Mouse (Mus musculus) G1E (cell line): ENCODE data around the gene Tuba4a. TPM values are rescaled to one million over a fixed set of nuclear protein-coding genes. Genes with fewer than 3 reads are reported as not detected.

Experiments
- ATAC-seq: 2 replicates; pipeline ENCODE4 v1.8.0; 2016; ENCODE audit warnings: mild to moderate bottlenecking; ENCODE audit not compliant: insufficient number of reproducible peaks, poor library complexity, low FRiP score, severe bottlenecking; ENCODE audit errors: extremely low read depth
- DNase-seq: peaks from one replicate; pipeline ENCODE4 v3.0.0; 2012; ENCODE audit warnings: low spot score
- H3K27me3 ChIP-seq: 2 replicates; pipeline ENCODE4 v1.6.1; 2012; ENCODE audit warnings: mild to moderate bottlenecking, low read length, inconsistent platforms; ENCODE audit not compliant: insufficient read depth
- H3K36me3 ChIP-seq: replicated peaks from 2 replicates; pipeline ENCODE3; 2012; ENCODE audit warnings: mild to moderate bottlenecking, inconsistent platforms
- H3K4me1 ChIP-seq: 2 replicates; pipeline ENCODE4 v1.6.1; 2012; ENCODE audit warnings: low read depth, low read length, inconsistent platforms, mixed read lengths; ENCODE audit not compliant: insufficient read depth
- H3K4me3 ChIP-seq: 2 replicates; pipeline ENCODE4 v1.5.1; 2012; ENCODE audit warnings: low read depth, mild to moderate bottlenecking, inconsistent platforms, low read length, moderate library complexity, mixed read lengths
- H3K9me3 ChIP-seq: replicated peaks from 2 replicates; pipeline ENCODE4 v1.6.1; 2012; ENCODE audit warnings: inconsistent platforms
- CTCF ChIP-seq: IDR thresholded peaks from 2 replicates; pipeline ENCODE4 v1.5.1; 2012; ENCODE audit warnings: low read depth, low read length, inconsistent platforms, mixed read lengths
- GATA1 ChIP-seq: IDR thresholded peaks from 2 replicates; pipeline ENCODE4 v1.6.1; 2012; ENCODE audit warnings: borderline replicate concordance, low read length, inconsistent platforms, mixed read lengths
- GATA2 ChIP-seq: IDR thresholded peaks from 2 replicates; pipeline ENCODE4 v1.6.1; 2012; ENCODE audit warnings: low read depth, low read length, inconsistent platforms, borderline replicate concordance
- POLR2AphosphoS5 ChIP-seq: IDR thresholded peaks from 2 replicates; pipeline ENCODE4 v1.6.1; 2012; ENCODE audit warnings: low read depth, low read length, inconsistent platforms; ENCODE audit not compliant: insufficient replicate concordance
- TAL1 ChIP-seq: conservative IDR thresholded peaks from 2 replicates; pipeline ENCODE4 v1.6.1; 2012; ENCODE audit warnings: low read depth, low read length, inconsistent platforms, mixed read lengths
- polyA plus RNA-seq: library from polyadenylated mRNA; stranded (reverse); fragments of >175 nt; gene quantifications from 2 replicates; pipeline ENCODE4 v1.2.3, GENCODE M21; 2012
- total RNA-seq, 2 experiments: library from RNA; stranded (forward) in 1 of 2; stranded (reverse) in 1 of 2; fragments of 200-1000 nt in 1 of 2; fragments of >200 nt in 1 of 2; fragmentation: Nextera tagmentation in 1 of 2; gene quantifications; 2 replicates each; pipeline ENCODE4 v1.2.3; 2014 to 2017

Tuba4a gene
- total and polyA plus RNA-seq, 3 experiments: 61.0 to 287 (median 156) TPM

DNA sequence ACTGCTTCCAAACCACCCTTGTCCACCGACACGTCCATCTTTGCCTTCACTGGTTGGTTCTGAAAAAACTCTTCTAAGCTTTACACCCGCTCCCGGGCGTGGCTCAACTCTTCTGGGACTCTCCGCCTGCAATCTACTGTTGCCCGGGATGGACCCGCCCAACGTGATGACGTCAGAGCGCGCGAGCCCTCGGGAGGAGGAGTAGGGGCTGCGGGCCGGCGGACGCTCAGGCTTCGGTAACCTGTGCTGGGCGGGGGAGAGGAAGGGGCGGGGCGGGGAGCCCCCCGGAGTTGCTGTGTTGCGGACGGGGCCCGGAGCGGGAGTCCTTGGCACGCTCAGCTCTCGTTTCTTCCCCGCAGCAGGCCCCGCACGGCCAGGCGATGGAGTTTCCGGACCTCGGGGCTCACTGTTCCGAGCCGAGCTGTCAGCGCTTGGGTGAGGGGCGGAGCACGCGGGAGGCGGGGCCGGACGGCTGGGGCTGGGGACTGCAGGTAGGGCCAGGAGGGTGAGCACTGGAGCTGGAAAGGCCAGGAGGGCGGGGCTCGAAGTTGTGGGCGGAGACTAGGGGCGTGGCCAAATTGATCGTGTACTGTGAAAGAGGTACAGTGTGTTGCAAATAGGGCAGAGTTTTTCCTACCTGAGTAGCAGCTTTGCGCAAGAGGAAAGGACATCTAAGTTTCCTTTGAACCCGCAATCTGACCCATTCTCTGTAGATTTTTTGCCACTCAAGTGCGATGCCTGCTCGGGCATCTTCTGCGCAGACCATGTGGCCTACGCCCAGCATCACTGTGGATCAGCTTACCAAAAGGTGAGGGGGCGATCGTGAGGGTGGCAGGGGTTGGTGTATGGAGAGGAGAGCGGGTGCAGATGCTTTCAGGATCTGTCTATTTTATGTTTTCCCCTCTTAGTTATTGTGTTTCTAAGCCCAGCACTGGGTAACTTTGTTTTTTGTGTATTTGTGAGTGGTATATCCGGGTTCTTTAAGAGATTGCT, 50.9 kb downstream of the Tuba4a start, which contains the start of gene Zfand2b:
Gene Zfand2b (plus strand): TSS at position 175 of the 993 bp plus-strand sequence.
- Histone ChIP-seq H3K4me3 (peak within 1 kb of the TSS; percentile 74), H3K36me3 (peaks cover 45% of the 10 kb centered on the region), H3K9me3 (no peaks in the 10 kb centered on the region), H3K4me1 (peaks cover 50% of the 10 kb centered on the region), H3K27me3 (no peaks in the 10 kb centered on the region)
- ATAC-seq: peak; percentile 92
- peak; percentile 97 for DNase-seq
- no peak for TF ChIP-seq GATA2
- no peak for TF ChIP-seq POLR2AphosphoS5
- TF ChIP-seq GATA1: no peak
- no peak for TF ChIP-seq TAL1
- no peak for TF ChIP-seq CTCF

DNA sequence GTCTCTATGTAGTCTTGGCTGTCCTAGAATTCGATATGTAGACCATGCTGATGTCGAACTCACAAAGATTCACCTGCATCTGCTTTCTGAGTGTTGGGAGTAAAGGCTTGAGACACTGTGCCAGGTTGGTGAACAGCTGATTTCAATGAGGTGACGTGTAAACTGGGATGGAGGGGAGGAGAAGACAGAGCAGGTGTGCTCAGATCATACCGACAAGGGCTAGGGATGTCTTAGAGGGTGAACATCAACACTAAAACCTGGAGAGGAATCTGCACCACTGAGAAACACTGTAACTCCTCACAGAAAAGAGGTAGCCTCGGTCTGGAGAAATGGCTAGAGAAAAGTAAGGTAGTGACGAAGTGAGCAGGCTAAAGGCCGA, 51.6 kb downstream of the Tuba4a start:
- Histone ChIP-seq H3K27me3 (no peaks in the 10 kb centered on the region), H3K4me1 (peaks cover 50% of the 10 kb centered on the region), H3K4me3 (peak overlapping the region; percentile 74), H3K36me3 (peaks cover 38% of the 10 kb centered on the region), H3K9me3 (no peaks in the 10 kb centered on the region)
- TF ChIP-seq CTCF: no peak
- ATAC-seq (no peak), DNase-seq (no peak)

Other genes with a start within 250 kb of the Tuba4a start
- 2.5 and 5.1 TPM in 2 replicates for gene Nhej1, start 94.7 kb downstream of the Tuba4a start, total RNA-seq (2014; fragmentation: Nextera tagmentation)
- 12.3 and 12.4 TPM in 2 replicates for gene Nhej1, start 94.7 kb downstream of the Tuba4a start, total RNA-seq (2017)
- gene Nhej1, start 94.7 kb downstream of the Tuba4a start, polyA plus RNA-seq: 0.40 and 0.47 TPM in 2 replicates
- 0.83 and 1.5 TPM in 2 replicates for gene Slc23a3, start 86.0 kb downstream of the Tuba4a start, total RNA-seq (2014; fragmentation: Nextera tagmentation)
- gene Slc23a3, start 86.0 kb downstream of the Tuba4a start, total RNA-seq (2017): 0.22 and 0.29 TPM in 2 replicates
- 0.03 TPM in 1 of 2 replicates, not detected in the other for gene Slc23a3, start 86.0 kb downstream of the Tuba4a start, polyA plus RNA-seq
- gene Cnppd1, start 77.2 kb downstream of the Tuba4a start, total RNA-seq (2014; fragmentation: Nextera tagmentation): 77.3 and 93.4 TPM in 2 replicates
- gene Cnppd1, start 77.2 kb downstream of the Tuba4a start, total RNA-seq (2017): 140 and 143 TPM in 2 replicates
- 83.2 and 105 TPM in 2 replicates for gene Cnppd1, start 77.2 kb downstream of the Tuba4a start, polyA plus RNA-seq
- gene Retreg2, start 77.1 kb downstream of the Tuba4a start, total RNA-seq (2014; fragmentation: Nextera tagmentation): 85.7 and 93.8 TPM in 2 replicates
- gene Retreg2, start 77.1 kb downstream of the Tuba4a start, total RNA-seq (2017): 111 and 120 TPM in 2 replicates
- gene Retreg2, start 77.1 kb downstream of the Tuba4a start, polyA plus RNA-seq: 101 and 112 TPM in 2 replicates
- gene Zfand2b, start 51.2 kb downstream of the Tuba4a start, total RNA-seq (2014; fragmentation: Nextera tagmentation): 45.8 and 58.0 TPM in 2 replicates
- 47.7 and 53.7 TPM in 2 replicates for gene Zfand2b, start 51.2 kb downstream of the Tuba4a start, total RNA-seq (2017)
- 21.0 and 24.2 TPM in 2 replicates for gene Zfand2b, start 51.2 kb downstream of the Tuba4a start, polyA plus RNA-seq
- gene Abcb6, start 39.5 kb downstream of the Tuba4a start, total RNA-seq (2014; fragmentation: Nextera tagmentation): 19.5 and 132 TPM in 2 replicates
- 25.0 and 28.1 TPM in 2 replicates for gene Abcb6, start 39.5 kb downstream of the Tuba4a start, total RNA-seq (2017)
- 5.4 and 9.5 TPM in 2 replicates for gene Abcb6, start 39.5 kb downstream of the Tuba4a start, polyA plus RNA-seq
- gene Ankzf1, start 27.7 kb downstream of the Tuba4a start, total RNA-seq (2014; fragmentation: Nextera tagmentation): 47.5 and 50.4 TPM in 2 replicates
- 57.4 and 69.3 TPM in 2 replicates for gene Ankzf1, start 27.7 kb downstream of the Tuba4a start, total RNA-seq (2017)
- 17.0 and 22.9 TPM in 2 replicates for gene Ankzf1, start 27.7 kb downstream of the Tuba4a start, polyA plus RNA-seq
- 40.0 and 46.2 TPM in 2 replicates for gene Atg9a, start 27.7 kb downstream of the Tuba4a start, total RNA-seq (2014; fragmentation: Nextera tagmentation)
- 16.2 and 16.3 TPM in 2 replicates for gene Atg9a, start 27.7 kb downstream of the Tuba4a start, total RNA-seq (2017)
- 34.2 and 47.5 TPM in 2 replicates for gene Atg9a, start 27.7 kb downstream of the Tuba4a start, polyA plus RNA-seq
- 10.1 and 19.2 TPM in 2 replicates for gene Glb1l, start 9.1 kb downstream of the Tuba4a start, total RNA-seq (2014; fragmentation: Nextera tagmentation)
- 11.0 and 12.5 TPM in 2 replicates for gene Glb1l, start 9.1 kb downstream of the Tuba4a start, total RNA-seq (2017)
- gene Glb1l, start 9.1 kb downstream of the Tuba4a start, polyA plus RNA-seq: 0.29 and 0.83 TPM in 2 replicates
- 59.4 and 78.2 TPM in 2 replicates for gene Stk16, start 9.0 kb downstream of the Tuba4a start, total RNA-seq (2014; fragmentation: Nextera tagmentation)
- gene Stk16, start 9.0 kb downstream of the Tuba4a start, total RNA-seq (2017): 70.7 and 72.6 TPM in 2 replicates
- 114 and 133 TPM in 2 replicates for gene Stk16, start 9.0 kb downstream of the Tuba4a start, polyA plus RNA-seq
- not detected in 2 replicates for gene A630095N17Rik, start 12.2 kb upstream of the Tuba4a start, total RNA-seq (2014; fragmentation: Nextera tagmentation)
- gene A630095N17Rik, start 12.2 kb upstream of the Tuba4a start, total RNA-seq (2017): not detected in 2 replicates
- not detected in 2 replicates for gene A630095N17Rik, start 12.2 kb upstream of the Tuba4a start, polyA plus RNA-seq
- 15.4 and 63.3 TPM in 2 replicates for gene Dnajb2, start 16.5 kb upstream of the Tuba4a start, total RNA-seq (2014; fragmentation: Nextera tagmentation)
- 13.9 and 15.6 TPM in 2 replicates for gene Dnajb2, start 16.5 kb upstream of the Tuba4a start, total RNA-seq (2017)
- 9.1 and 11.1 TPM in 2 replicates for gene Dnajb2, start 16.5 kb upstream of the Tuba4a start, polyA plus RNA-seq
- not detected in 2 replicates for gene Ptprn, start 44.6 kb upstream of the Tuba4a start, total RNA-seq (2014; fragmentation: Nextera tagmentation)
- 0.11 TPM in 1 of 2 replicates, not detected in the other for gene Ptprn, start 44.6 kb upstream of the Tuba4a start, total RNA-seq (2017)
- 0.03 and 0.08 TPM in 2 replicates for gene Ptprn, start 44.6 kb upstream of the Tuba4a start, polyA plus RNA-seq
- not detected in 2 replicates for gene Resp18, start 58.5 kb upstream of the Tuba4a start, total RNA-seq (2014; fragmentation: Nextera tagmentation)
- gene Resp18, start 58.5 kb upstream of the Tuba4a start, total RNA-seq (2017): not detected in 2 replicates
- not detected in 2 replicates for gene Resp18, start 58.5 kb upstream of the Tuba4a start, polyA plus RNA-seq
- gene Dnpep, start 98.1 kb upstream of the Tuba4a start, total RNA-seq (2014; fragmentation: Nextera tagmentation): 56.3 and 73.7 TPM in 2 replicates
- 38.7 and 47.2 TPM in 2 replicates for gene Dnpep, start 98.1 kb upstream of the Tuba4a start, total RNA-seq (2017)
- gene Dnpep, start 98.1 kb upstream of the Tuba4a start, polyA plus RNA-seq: 69.4 and 79.0 TPM in 2 replicates
- gene Des, start 140.5 kb upstream of the Tuba4a start, total RNA-seq (2014; fragmentation: Nextera tagmentation): 12.9 and 19.0 TPM in 2 replicates
- 3.4 and 5.6 TPM in 2 replicates for gene Des, start 140.5 kb upstream of the Tuba4a start, total RNA-seq (2017)
- gene Des, start 140.5 kb upstream of the Tuba4a start, polyA plus RNA-seq: 12.7 and 13.8 TPM in 2 replicates
- gene Speg, start 155.4 kb upstream of the Tuba4a start, total RNA-seq (2014; fragmentation: Nextera tagmentation): 1.9 and 7.7 TPM in 2 replicates
- gene Speg, start 155.4 kb upstream of the Tuba4a start, total RNA-seq (2017): 1.9 and 2.3 TPM in 2 replicates
- gene Speg, start 155.4 kb upstream of the Tuba4a start, polyA plus RNA-seq: 10.3 and 12.6 TPM in 2 replicates
- gene Gmppa, start 216.1 kb upstream of the Tuba4a start, total RNA-seq (2014; fragmentation: Nextera tagmentation): 179 and 182 TPM in 2 replicates
- 178 and 183 TPM in 2 replicates for gene Gmppa, start 216.1 kb upstream of the Tuba4a start, total RNA-seq (2017)
- 328 and 349 TPM in 2 replicates for gene Gmppa, start 216.1 kb upstream of the Tuba4a start, polyA plus RNA-seq
- 1.1 and 2.9 TPM in 2 replicates for gene Asic4, start 230.6 kb upstream of the Tuba4a start, total RNA-seq (2014; fragmentation: Nextera tagmentation)
- 1.7 and 2.6 TPM in 2 replicates for gene Asic4, start 230.6 kb upstream of the Tuba4a start, total RNA-seq (2017)
- gene Asic4, start 230.6 kb upstream of the Tuba4a start, polyA plus RNA-seq: 8.7 and 8.8 TPM in 2 replicates